Mouse (Mus musculus) midbrain, embryonic 11.5 days (tissue): ENCODE measurements around the gene Gjd2. TPM values are rescaled to one million over a fixed set of nuclear protein-coding genes. Genes with fewer than 3 reads are reported as not detected.

Experiments used
- ATAC-seq: fragments of 200-750 bp; cut with Nextera tagmentation; 2 replicates; pipeline ENCODE4 v1.8.0; 2017; ENCODE audit warnings: moderate TSS enrichment, moderate library complexity; ENCODE audit not compliant: low FRiP score
- DNase-seq: peaks from one replicate; pipeline ENCODE4 v3.0.0; 2015; ENCODE audit warnings: low spot score; ENCODE audit errors: missing footprints
- H3K27ac ChIP-seq: fragments of 300-500 bp; sonication (generic); 2 replicates; pipeline ENCODE4 v1.5.1; 2014; ENCODE audit warnings: low read depth, low read length
- H3K27me3 ChIP-seq: fragments of 300-500 bp; sonication (generic); 2 replicates; pipeline ENCODE4 v1.6.1; 2014; ENCODE audit warnings: mild to moderate bottlenecking, low read length, moderate library complexity, mixed read lengths; ENCODE audit not compliant: control insufficient read depth, insufficient read depth
- H3K36me3 ChIP-seq: fragments of 300-500 bp; sonication (generic); 2 replicates; pipeline ENCODE4 v1.6.1; 2014; ENCODE audit warnings: mild to moderate bottlenecking, low read length, moderate library complexity, mixed read lengths; ENCODE audit not compliant: control insufficient read depth, insufficient read depth
- H3K4me1 ChIP-seq: fragments of 300-500 bp; sonication (generic); 2 replicates; pipeline ENCODE4 v1.6.1; 2014; ENCODE audit warnings: low read length; ENCODE audit not compliant: control insufficient read depth, insufficient read depth
- H3K4me2 ChIP-seq: fragments of 300-500 bp; sonication (generic); 2 replicates; pipeline ENCODE4 v1.6.1; 2014; ENCODE audit warnings: mild to moderate bottlenecking, moderate library complexity
- H3K4me3 ChIP-seq: fragments of 300-500 bp; sonication (generic); 2 replicates; pipeline ENCODE4 v1.5.1; 2014; ENCODE audit warnings: low read depth, low read length
- H3K9ac ChIP-seq: fragments of 300-500 bp; sonication (generic); 2 replicates; pipeline ENCODE4 v1.6.1; 2014; ENCODE audit warnings: low read length
- H3K9me3 ChIP-seq: fragments of 300-500 bp; sonication (generic); 2 replicates; pipeline ENCODE4 v1.6.1; 2016; ENCODE audit warnings: low read length; ENCODE audit not compliant: control insufficient read depth
- WGBS: fragments of 180-500 bp; shearing (Covaris S2); extraction: QIAGEN DNeasy Blood & Tissue Kit; methylation state at CpG from one replicate; pipeline ENCODE4 v1.1.7; 2014; 5-methylcytosine and 5-hydroxymethylcytosine counted together
- polyA plus RNA-seq: library from polyadenylated mRNA; unstranded; fragments of >200 nt; fragmentation: Nextera tagmentation; extraction: Ambion mirVana; gene quantifications from 2 replicates; pipeline ENCODE4 v1.2.1, GENCODE M21; 2014

The Gjd2 gene
- polyA plus RNA-seq, 1 experiment from 2014 or later: 0.82 TPM

DNA sequence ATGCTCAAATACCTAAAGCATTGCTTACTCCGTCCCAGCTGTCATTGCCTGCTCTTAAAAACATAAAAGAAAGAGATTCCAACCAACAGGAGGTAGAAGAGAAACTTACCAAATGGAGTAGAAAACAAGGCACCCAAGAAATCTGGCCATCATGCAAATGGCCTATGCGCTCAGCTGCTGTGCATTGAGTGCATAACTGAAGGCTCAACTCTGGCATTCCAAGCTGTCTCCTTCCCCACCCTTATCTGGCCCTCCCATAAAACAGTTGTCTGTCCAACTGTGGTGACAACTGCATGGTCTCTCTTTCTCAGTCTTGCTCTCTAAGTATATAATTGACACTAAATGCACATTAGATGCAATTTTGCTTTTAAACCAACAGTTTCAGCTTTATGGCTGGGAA, 28.5 kb downstream of the Gjd2 start:
- peaks cover 4% of the 10 kb centered on the region; the same call in 1 of the 2 replicates for H3K4me1 ChIP-seq
- no peaks in the 10 kb centered on the region for H3K27me3 ChIP-seq
- no peaks in the 10 kb centered on the region for H3K9me3 ChIP-seq
- no peak overlapping the region for H3K4me3 ChIP-seq
- H3K27ac ChIP-seq: no peak overlapping the region
- 87% methylated on average over 2 of the region's 2 CpGs for WGBS
- no peaks in the 10 kb centered on the region for H3K36me3 ChIP-seq
- H3K4me2 ChIP-seq: no peak overlapping the region
- no peak for DNase-seq
- ATAC-seq: no peak
- no peak overlapping the region for H3K9ac ChIP-seq

DNA sequence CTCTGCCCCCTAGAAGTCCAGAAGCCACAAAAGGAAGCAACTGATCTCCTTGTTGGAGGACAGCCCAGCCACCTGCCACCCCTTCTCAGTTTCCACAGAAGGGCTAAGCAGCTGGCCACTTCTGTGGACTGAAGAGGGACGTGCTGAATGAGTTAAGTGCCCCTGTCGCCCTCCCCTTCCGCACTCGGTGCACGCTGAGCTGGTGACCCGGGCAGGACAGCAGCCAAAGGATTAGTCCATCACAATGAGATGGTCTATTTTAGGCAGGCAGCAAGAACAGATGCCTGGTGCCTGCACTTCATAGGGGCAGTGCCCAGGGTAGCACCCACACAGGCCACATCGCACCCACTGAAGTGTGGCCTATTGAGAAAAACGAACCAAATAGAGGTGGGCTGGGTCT, 32.8 kb downstream of the Gjd2 start:
- no peak overlapping the region for H3K9ac ChIP-seq
- H3K27me3 ChIP-seq: no peaks in the 10 kb centered on the region
- peak; percentile 81 for ATAC-seq
- no peak for DNase-seq
- no peak overlapping the region for H3K4me2 ChIP-seq
- H3K4me3 ChIP-seq: no peak overlapping the region
- H3K27ac ChIP-seq: no peak overlapping the region
- no peaks in the 10 kb centered on the region for H3K9me3 ChIP-seq
- no peaks in the 10 kb centered on the region for H3K36me3 ChIP-seq
- 32% methylated on average over 8 of the region's 8 CpGs for WGBS
- peaks cover 4% of the 10 kb centered on the region; the same call in 1 of the 2 replicates for H3K4me1 ChIP-seq

DNA sequence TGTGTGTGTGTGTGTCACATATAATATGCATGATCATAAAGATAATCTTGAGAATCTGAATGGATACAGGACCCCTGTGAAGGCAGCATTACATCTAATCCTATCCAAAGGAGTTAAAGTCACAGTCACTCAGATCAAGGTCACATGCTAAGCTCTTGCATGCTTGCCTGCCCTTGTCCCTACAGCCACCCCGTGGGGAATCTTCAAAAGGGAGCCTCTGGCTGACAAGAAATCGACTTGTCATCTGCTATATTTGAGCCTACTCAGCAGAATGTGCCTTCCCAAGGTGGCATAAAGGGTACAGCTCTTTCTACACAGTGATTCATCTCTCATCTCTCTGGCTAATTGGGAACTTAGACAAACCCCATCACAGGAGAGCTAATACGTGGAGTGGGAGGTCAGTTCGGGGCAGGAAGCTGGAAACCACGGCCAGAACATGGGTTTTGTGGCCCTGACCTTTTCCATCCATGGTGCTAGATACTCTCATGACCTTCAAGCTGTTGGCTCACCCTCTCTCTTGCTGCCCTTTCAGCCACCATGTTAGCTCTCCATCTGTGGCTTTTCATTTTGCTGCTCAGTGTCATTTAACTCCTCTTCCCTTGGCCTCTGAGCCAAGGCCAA, 35.2 kb downstream of the Gjd2 start:
- Histone ChIP-seq H3K27ac (no peak overlapping the region), H3K4me2 (no peak overlapping the region), H3K9ac (no peak overlapping the region), H3K4me3 (no peak overlapping the region), H3K9me3 (no peaks in the 10 kb centered on the region), H3K27me3 (no peaks in the 10 kb centered on the region), H3K4me1 (peaks cover 4% of the 10 kb centered on the region; the same call in 1 of the 2 replicates), H3K36me3 (no peaks in the 10 kb centered on the region)
- DNase-seq: no peak
- peak; percentile 57 for ATAC-seq
- WGBS: 55% methylated on average over 5 of the region's 5 CpGs

DNA sequence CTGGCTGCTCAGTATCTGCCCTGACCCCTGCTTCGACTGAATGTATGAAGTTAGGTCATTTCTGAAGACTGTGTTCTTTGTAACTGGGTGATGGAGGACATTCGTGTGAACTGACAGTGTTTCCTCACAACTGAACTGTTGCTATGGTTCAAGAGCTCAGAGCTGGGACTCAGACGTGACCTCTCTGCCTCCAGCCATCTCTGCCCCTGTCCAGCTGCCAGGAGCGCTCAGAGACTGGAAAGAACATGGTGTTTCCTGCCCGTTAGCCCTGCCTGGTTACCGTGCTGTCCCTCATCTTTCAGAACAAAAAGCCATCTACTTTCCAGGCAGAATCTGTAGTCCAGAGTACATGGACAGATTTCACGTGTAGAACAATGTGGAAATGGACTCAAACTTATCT, 39.5 kb downstream of the Gjd2 start:
- Histone ChIP-seq H3K36me3 (no peaks in the 10 kb centered on the region), H3K9me3 (no peaks in the 10 kb centered on the region), H3K4me1 (no peaks in the 10 kb centered on the region), H3K9ac (no peak overlapping the region), H3K4me3 (no peak overlapping the region), H3K4me2 (no peak overlapping the region), H3K27ac (no peak overlapping the region), H3K27me3 (no peaks in the 10 kb centered on the region)
- no peak for ATAC-seq
- no peak for DNase-seq
- WGBS: 78% methylated on average over 7 of the region's 7 CpGs

DNA sequence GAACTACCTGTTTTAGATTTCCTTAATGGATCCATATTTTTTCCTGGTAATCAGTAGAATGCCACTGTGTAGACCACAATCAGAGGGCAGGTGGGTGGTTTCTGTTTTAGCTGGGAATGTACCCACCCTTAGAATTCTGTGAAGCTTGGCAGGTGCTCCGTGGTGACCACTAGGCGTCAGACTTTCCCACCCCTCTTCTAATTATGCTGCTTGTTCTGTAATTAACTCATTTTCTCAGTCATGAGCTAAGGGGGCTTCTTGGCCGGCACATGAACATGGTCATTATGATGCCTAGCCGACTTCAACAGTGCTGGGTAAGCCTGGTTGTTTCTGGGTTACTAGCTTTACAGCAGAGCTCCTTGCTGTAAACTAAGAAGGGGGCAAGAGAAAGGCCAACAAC, 47.0 kb downstream of the Gjd2 start:
- 45% methylated on average over 4 of the region's 4 CpGs for WGBS
- no peak for ATAC-seq
- no peak for DNase-seq

More for the DNA sequence above, 47.0 kb downstream of the Gjd2 start:
- Histone ChIP-seq H3K4me2 (no peak overlapping the region), H3K27ac (no peak overlapping the region), H3K9ac (no peak overlapping the region), H3K36me3 (no peaks in the 10 kb centered on the region), H3K27me3 (no peaks in the 10 kb centered on the region), H3K9me3 (no peaks in the 10 kb centered on the region), H3K4me1 (no peaks in the 10 kb centered on the region), H3K4me3 (no peak overlapping the region)

Other genes starting within 250 kb of the Gjd2 start
- 56.3 and 65.0 TPM in 2 replicates for gene Scg5, start 184.5 kb downstream of the Gjd2 start, polyA plus RNA-seq
- gene Arhgap11a, start 165.0 kb downstream of the Gjd2 start, polyA plus RNA-seq: 6.6 and 7.5 TPM in 2 replicates
- gene Actc1, start 39.9 kb upstream of the Gjd2 start, polyA plus RNA-seq: 1.6 and 2.0 TPM in 2 replicates
- 65.5 and 71.5 TPM in 2 replicates for gene Aqr, start 173.4 kb upstream of the Gjd2 start, polyA plus RNA-seq
- 3.9 and 4.3 TPM in 2 replicates for gene Zfp770, start 187.8 kb upstream of the Gjd2 start, polyA plus RNA-seq